Mouse (Mus musculus) stomach, postnatal 0 days (tissue): ENCODE measurements at regions not wholly inside any gene's neighbourhood (a gene's known extent, or its start where the extent isn't known, plus 50 kb on each side); places are given as distances from the start of the nearest gene placed in this dataset.

Experiments used
- CTCF ChIP-seq: IDR thresholded peaks from 2 replicates; pipeline ENCODE4 v1.5.1; 2016; ENCODE audit warnings: antibody characterized with exemption, low read depth, mild to moderate bottlenecking, moderate library complexity
- EP300 ChIP-seq: optimal IDR thresholded peaks from 2 replicates; pipeline ENCODE3; 2016; ENCODE audit warnings: antibody characterized with exemption

DNA sequence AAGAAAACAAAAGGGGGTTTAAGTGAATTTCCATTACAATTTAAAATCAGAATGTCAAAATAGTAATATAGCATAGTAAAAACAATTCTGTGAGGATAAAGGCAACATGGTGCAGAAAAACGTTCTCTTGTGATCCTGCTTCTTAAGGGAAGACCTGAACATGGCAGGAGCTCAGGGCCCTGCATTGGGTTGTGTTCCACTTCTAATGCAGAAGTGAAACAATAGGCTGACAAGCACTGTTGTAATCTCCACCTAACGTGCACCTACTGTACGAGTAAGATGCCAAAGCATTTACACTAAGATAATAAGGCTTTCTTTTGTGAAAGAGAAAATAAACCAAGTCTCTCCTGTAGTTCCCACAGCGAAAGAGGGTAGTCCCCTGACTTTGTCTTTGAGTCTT is 136.3 kb upstream of the Zc3h15 start:
- TF ChIP-seq CTCF: no peak
- no peak for TF ChIP-seq EP300
